ENCODE assay signal across 10 mouse cellular contexts in the genomic region with DNA sequence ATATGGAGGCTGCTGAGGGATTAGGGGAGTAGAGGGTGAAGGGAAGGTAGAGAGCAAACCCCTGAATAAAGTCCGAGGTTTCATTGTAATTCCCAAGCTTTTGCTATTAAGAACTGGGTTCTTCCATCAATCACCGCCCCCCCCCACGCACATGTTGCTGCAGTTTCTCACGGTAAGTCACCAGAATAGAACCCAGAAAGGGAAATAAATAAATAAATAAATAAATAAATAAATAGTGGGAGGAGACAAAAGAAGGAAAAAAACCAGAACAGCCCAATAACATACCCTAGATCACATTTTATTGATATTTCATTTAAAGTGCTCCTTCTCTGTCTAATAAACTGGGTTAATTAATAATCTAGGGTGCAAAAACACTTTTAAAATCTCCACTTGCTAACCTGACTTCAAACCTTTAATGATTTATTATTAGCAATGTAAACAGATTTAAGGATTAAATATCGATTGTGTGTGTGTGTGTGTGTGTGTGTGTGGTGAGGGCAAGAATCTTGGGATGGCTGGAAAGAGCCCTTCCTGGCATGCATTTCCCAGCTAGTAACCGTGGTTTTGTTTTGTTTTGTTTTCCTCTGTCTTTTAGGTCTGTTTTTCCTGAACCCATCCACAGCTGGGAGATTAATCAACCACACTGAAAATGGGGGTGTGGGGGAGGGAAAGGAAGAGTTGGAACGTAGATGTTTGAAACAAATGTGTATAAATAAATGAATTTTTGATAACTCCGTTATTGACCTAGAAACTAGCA. TPM values are rescaled to one million over a fixed set of nuclear protein-coding genes. Genes with fewer than 3 reads are reported as not detected.
DNase-seq lines count a peak whose midpoint lies in the region; ATAC-seq and TF ChIP-seq lines count a peak whose summit lies in the region.
"Had no signal": no experiment of that assay in that cellular context is flagged by ENCODE, and none has a peak within 500 bp of the region (broad histone marks: within the 10 kb centered on the region; RNA-seq: fewer than 3 reads in every experiment).

No protein-coding gene starts in this region.

- H3K9ac ChIP-seq in forebrain, embryonic 13.5 days, result no peak overlapping the region
- peak overlapping the region; percentile 91 for H3K9ac ChIP-seq in lung, embryonic 14.5 days
- H3K9ac ChIP-seq in hindbrain, postnatal 0 days (replicated peaks; ENCODE audit: low read length), result peak overlapping the region; percentile 39; the same call in 1 of the 2 replicates
- peak overlapping the region; percentile 88; the same call in 1 of the 2 replicates for H3K9ac ChIP-seq in neural tube, embryonic 14.5 days (replicated peaks; ENCODE audit: low read depth, low read length)

- H3K36me3 ChIP-seq in forebrain, embryonic 10.5 days (replicated peaks), result no peaks in the 10 kb centered on the region
- H3K36me3 ChIP-seq in forebrain, embryonic 13.5 days (ENCODE audit: poor library complexity, severe bottlenecking), result no peaks in the 10 kb centered on the region
- no peaks in the 10 kb centered on the region; the same call in 1 of the 2 replicates for H3K36me3 ChIP-seq in lung, embryonic 14.5 days (ENCODE audit: insufficient read depth)
- H3K36me3 ChIP-seq in hindbrain, postnatal 0 days (ENCODE audit: insufficient read depth, low read length), result no peaks in the 10 kb centered on the region
- H3K36me3 ChIP-seq in neural tube, embryonic 14.5 days (ENCODE audit: control insufficient read depth, insufficient read depth, low read length), result no peaks in the 10 kb centered on the region

- no peak for ATAC-seq in forebrain, embryonic 13.5 days
- no peak for ATAC-seq in lung, embryonic 14.5 days (ENCODE audit: insufficient read depth)
- no peak for ATAC-seq in hindbrain, postnatal 0 days
- no peak for ATAC-seq in neural tube, embryonic 14.5 days (ENCODE audit: low read depth)

- no peak overlapping the region for H3K27ac ChIP-seq in forebrain, embryonic 10.5 days
- no peak overlapping the region for H3K27ac ChIP-seq in forebrain, embryonic 13.5 days
- H3K27ac ChIP-seq in lung, embryonic 14.5 days (ENCODE audit: low read depth), result peak overlapping the region; percentile 98
- H3K27ac ChIP-seq in hindbrain, postnatal 0 days, result peak overlapping the region; percentile 71
- H3K27ac ChIP-seq in neural tube, embryonic 14.5 days (ENCODE audit: low read depth, low read length), result peak overlapping the region; percentile 89
- H3K27ac ChIP-seq in left cerebral cortex, adult 2 months, result no peak overlapping the region

- intact Hi-C loops in left cerebral cortex, adult 2 months (cut with DNase I), result loop anchor here (5.0 kb wide), 1 partner anchor 151 kb away; a partner anchor contains a TSS

- no peak overlapping the region for H3K4me2 ChIP-seq in forebrain, embryonic 13.5 days
- H3K4me2 ChIP-seq in lung, embryonic 14.5 days, result peak overlapping the region; percentile 79
- H3K4me2 ChIP-seq in hindbrain, postnatal 0 days (ENCODE audit: low read depth, low read length), result peak overlapping the region; percentile 93
- H3K4me2 ChIP-seq in neural tube, embryonic 14.5 days (ENCODE audit: low read depth, low read length), result peak overlapping the region; percentile 60

- H3K4me1 ChIP-seq in forebrain, embryonic 10.5 days, result peaks cover 33% of the 10 kb centered on the region
- H3K4me1 ChIP-seq in forebrain, embryonic 13.5 days, result peaks cover 17% of the 10 kb centered on the region
- H3K4me1 ChIP-seq in lung, embryonic 14.5 days (ENCODE audit: insufficient read depth), result no peaks in the 10 kb centered on the region
- H3K4me1 ChIP-seq in hindbrain, postnatal 0 days (ENCODE audit: insufficient read depth, low read length), result no peaks in the 10 kb centered on the region
- H3K4me1 ChIP-seq in neural tube, embryonic 14.5 days (ENCODE audit: control insufficient read depth, insufficient read depth, low read length), result peaks cover 65% of the 10 kb centered on the region

- TF ChIP-seq CTCF in lung, embryonic 14.5 days (IDR thresholded peaks at IDR 0.05; ENCODE audit: low read depth), result no peak
- no peak for TF ChIP-seq CTCF in hindbrain, postnatal 0 days (IDR thresholded peaks at IDR 0.05; ENCODE audit: low read depth)
- TF ChIP-seq CTCF in left cerebral cortex, adult 2 months (IDR thresholded peaks at IDR 0.05), result no peak

- no peaks in the 10 kb centered on the region for H3K9me3 ChIP-seq in forebrain, embryonic 10.5 days
- H3K9me3 ChIP-seq in forebrain, embryonic 13.5 days (replicated peaks), result no peaks in the 10 kb centered on the region
- no peaks in the 10 kb centered on the region for H3K9me3 ChIP-seq in lung, embryonic 14.5 days (ENCODE audit: low read depth, low read length)
- no peaks in the 10 kb centered on the region for H3K9me3 ChIP-seq in hindbrain, postnatal 0 days (ENCODE audit: low read length)
- H3K9me3 ChIP-seq in neural tube, embryonic 14.5 days (ENCODE audit: control insufficient read depth, low read length), result no peaks in the 10 kb centered on the region

- H3K4me3 ChIP-seq in forebrain, embryonic 10.5 days, result no peak overlapping the region
- no peak overlapping the region for H3K4me3 ChIP-seq in forebrain, embryonic 13.5 days
- H3K4me3 ChIP-seq in lung, embryonic 14.5 days (ENCODE audit: low read depth, low read length), result peak overlapping the region; percentile 71
- H3K4me3 ChIP-seq in hindbrain, postnatal 0 days (ENCODE audit: low read length), result peak overlapping the region; percentile 67
- peak overlapping the region; percentile 81 for H3K4me3 ChIP-seq in neural tube, embryonic 14.5 days (ENCODE audit: low read depth, low read length)
- H3K4me3 ChIP-seq in left cerebral cortex, adult 2 months, result no peak overlapping the region

- WGBS in forebrain, embryonic 10.5 days, result 1% methylated on average over 8 of the region's 8 CpGs
- WGBS in forebrain, embryonic 13.5 days, result under 1% methylated on average over 8 of the region's 8 CpGs
- WGBS in lung, embryonic 14.5 days, result 6% methylated on average over 8 of the region's 8 CpGs
- 7% methylated on average over 8 of the region's 8 CpGs for WGBS in hindbrain, postnatal 0 days
- 4% methylated on average over 8 of the region's 8 CpGs for WGBS in neural tube, embryonic 14.5 days

- peak; percentile 14 for DNase-seq in forebrain, embryonic 10.5 days (ENCODE audit: extremely low spot score, low spot score)
- DNase-seq in lung, embryonic 14.5 days, result no peak
- DNase-seq in lung, postnatal 10 days, result no peak
- peak; percentile 4 for DNase-seq in hindbrain, postnatal 0 days (ENCODE audit: low spot score)
- no peak for DNase-seq in left cerebral cortex, adult 2 months (ENCODE audit: extremely low spot score in 1 of 2, low spot score in 2 of 2)
- no peak for DNase-seq in urinary bladder, postnatal 25 days (ENCODE audit: low spot score)
- DNase-seq: cerebellum, adult 9-10 months had no signal

- peaks cover 100% of the 10 kb centered on the region for H3K27me3 ChIP-seq in forebrain, embryonic 10.5 days (ENCODE audit: poor library complexity, severe bottlenecking)
- H3K27me3 ChIP-seq in forebrain, embryonic 13.5 days, result peaks cover 99% of the 10 kb centered on the region
- H3K27me3 ChIP-seq in lung, embryonic 14.5 days (ENCODE audit: insufficient read depth, low read length), result peaks cover 21% of the 10 kb centered on the region
- H3K27me3 ChIP-seq in hindbrain, postnatal 0 days (ENCODE audit: insufficient read depth, low read length), result peaks cover 42% of the 10 kb centered on the region
- H3K27me3 ChIP-seq in neural tube, embryonic 14.5 days (ENCODE audit: control insufficient read depth, insufficient read depth, low read length), result no peaks in the 10 kb centered on the region

RNA-seq across cellular contexts. Expression of a gene that starts 3.1 kb away (rescaled TPM):
- not detected in 2 replicates for polyA plus RNA-seq in forebrain, embryonic 10.5 days (2016; fragmentation: Nextera tagmentation; extraction: Ambion mirVana)
- not detected in 2 replicates for polyA plus RNA-seq in forebrain, embryonic 13.5 days (2015; fragmentation: Nextera tagmentation; extraction: Ambion mirVana)
- 14.4 and 15.2 TPM in 2 replicates for polyA plus RNA-seq in lung, embryonic 14.5 days (2014; fragmentation: Nextera tagmentation; extraction: Ambion mirVana)
- total RNA-seq in hindbrain, postnatal 0 days (2014; rRNA removed), result 20.3 and 24.3 TPM in 2 replicates
- 16.3 and 16.5 TPM in 2 replicates for polyA plus RNA-seq in hindbrain, postnatal 0 days (2015; fragmentation: Nextera tagmentation; extraction: Ambion mirVana)
- 7.0 and 8.8 TPM in 2 replicates for polyA plus RNA-seq in neural tube, embryonic 14.5 days (2014; fragmentation: Nextera tagmentation; extraction: Ambion mirVana)
- total RNA-seq in left cerebral cortex, adult 2 months (2021), result not detected

RNA-seq across cellular contexts. Expression of a gene that starts 3.4 kb away (rescaled TPM):
- not detected in 2 replicates for polyA plus RNA-seq in forebrain, embryonic 10.5 days (2016; fragmentation: Nextera tagmentation; extraction: Ambion mirVana)
- polyA plus RNA-seq in forebrain, embryonic 13.5 days (2015; fragmentation: Nextera tagmentation; extraction: Ambion mirVana), result not detected in 2 replicates
- 1.8 and 1.9 TPM in 2 replicates for polyA plus RNA-seq in lung, embryonic 14.5 days (2014; fragmentation: Nextera tagmentation; extraction: Ambion mirVana)
- 1.1 and 3.7 TPM in 2 replicates for total RNA-seq in hindbrain, postnatal 0 days (2014; rRNA removed)
- polyA plus RNA-seq in hindbrain, postnatal 0 days (2015; fragmentation: Nextera tagmentation; extraction: Ambion mirVana), result 1.1 and 1.2 TPM in 2 replicates
- polyA plus RNA-seq in neural tube, embryonic 14.5 days (2014; fragmentation: Nextera tagmentation; extraction: Ambion mirVana), result 0.76 and 0.92 TPM in 2 replicates
- total RNA-seq in left cerebral cortex, adult 2 months (2021), result not detected

RNA-seq across cellular contexts. Expression of a gene that starts 15.8 kb away (rescaled TPM):
- not detected in 2 replicates for polyA plus RNA-seq in forebrain, embryonic 10.5 days (2016; fragmentation: Nextera tagmentation; extraction: Ambion mirVana)
- polyA plus RNA-seq in forebrain, embryonic 13.5 days (2015; fragmentation: Nextera tagmentation; extraction: Ambion mirVana), result not detected in 2 replicates
- polyA plus RNA-seq in lung, embryonic 14.5 days (2014; fragmentation: Nextera tagmentation; extraction: Ambion mirVana), result 2.3 and 2.6 TPM in 2 replicates
- 1.1 and 1.2 TPM in 2 replicates for total RNA-seq in hindbrain, postnatal 0 days (2014; rRNA removed)
- polyA plus RNA-seq in hindbrain, postnatal 0 days (2015; fragmentation: Nextera tagmentation; extraction: Ambion mirVana), result 1.3 and 1.5 TPM in 2 replicates
- 1.8 and 2.2 TPM in 2 replicates for polyA plus RNA-seq in neural tube, embryonic 14.5 days (2014; fragmentation: Nextera tagmentation; extraction: Ambion mirVana)
- total RNA-seq in left cerebral cortex, adult 2 months (2021), result not detected
- polyA plus RNA-seq: spleen, adult 2 months had no signal

RNA-seq across cellular contexts. Expression of a gene that starts 30.0 kb away (rescaled TPM):
- polyA plus RNA-seq in forebrain, embryonic 10.5 days (2016; fragmentation: Nextera tagmentation; extraction: Ambion mirVana), result not detected in 2 replicates
- polyA plus RNA-seq in forebrain, embryonic 13.5 days (2015; fragmentation: Nextera tagmentation; extraction: Ambion mirVana), result not detected in 2 replicates
- 7.0 and 7.7 TPM in 2 replicates for polyA plus RNA-seq in lung, embryonic 14.5 days (2014; fragmentation: Nextera tagmentation; extraction: Ambion mirVana)
- total RNA-seq in hindbrain, postnatal 0 days (2014; rRNA removed), result 4.8 and 7.3 TPM in 2 replicates
- 10.5 and 12.0 TPM in 2 replicates for polyA plus RNA-seq in hindbrain, postnatal 0 days (2015; fragmentation: Nextera tagmentation; extraction: Ambion mirVana)
- polyA plus RNA-seq in neural tube, embryonic 14.5 days (2014; fragmentation: Nextera tagmentation; extraction: Ambion mirVana), result 1.6 and 2.7 TPM in 2 replicates
- not detected for total RNA-seq in left cerebral cortex, adult 2 months (2021)

RNA-seq across cellular contexts. Expression of a gene that starts 42.9 kb away (rescaled TPM):
- polyA plus RNA-seq in forebrain, embryonic 10.5 days (2016; fragmentation: Nextera tagmentation; extraction: Ambion mirVana), result not detected in 2 replicates
- not detected in 2 replicates for polyA plus RNA-seq in forebrain, embryonic 13.5 days (2015; fragmentation: Nextera tagmentation; extraction: Ambion mirVana)
- 58.3 and 58.5 TPM in 2 replicates for polyA plus RNA-seq in lung, embryonic 14.5 days (2014; fragmentation: Nextera tagmentation; extraction: Ambion mirVana)
- total RNA-seq in hindbrain, postnatal 0 days (2014; rRNA removed), result 99.2 and 108 TPM in 2 replicates
- 81.7 and 89.4 TPM in 2 replicates for polyA plus RNA-seq in hindbrain, postnatal 0 days (2015; fragmentation: Nextera tagmentation; extraction: Ambion mirVana)
- polyA plus RNA-seq in neural tube, embryonic 14.5 days (2014; fragmentation: Nextera tagmentation; extraction: Ambion mirVana), result 20.9 and 30.6 TPM in 2 replicates
- not detected for total RNA-seq in left cerebral cortex, adult 2 months (2021)

Comparison
In these comparisons a context has a peak if more than half of its experiments do, and no peak if none do; other contexts are left out.
1. DNase-seq: peak in forebrain, embryonic 10.5 days (single experiment) and hindbrain, postnatal 0 days (single experiment); none in lung, embryonic 14.5 days (single experiment), lung, postnatal 10 days (single experiment), left cerebral cortex, adult 2 months (0 of 2) and urinary bladder, postnatal 25 days (single experiment).
2. H3K27ac ChIP-seq: peak in lung, embryonic 14.5 days (single experiment), hindbrain, postnatal 0 days (single experiment) and neural tube, embryonic 14.5 days (single experiment); none in forebrain, embryonic 10.5 days (single experiment), forebrain, embryonic 13.5 days (single experiment) and left cerebral cortex, adult 2 months (single experiment).
3. H3K4me3 ChIP-seq: peak in lung, embryonic 14.5 days (single experiment), hindbrain, postnatal 0 days (single experiment) and neural tube, embryonic 14.5 days (single experiment); none in forebrain, embryonic 10.5 days (single experiment), forebrain, embryonic 13.5 days (single experiment) and left cerebral cortex, adult 2 months (single experiment).